Mouse (Mus musculus) midbrain, embryonic 12.5 days (tissue): ENCODE data around the gene Gnaz. TPM values are rescaled to one million over a fixed set of nuclear protein-coding genes. Genes with fewer than 3 reads are reported as not detected.
"Not testable (repeated sequence)": the region's sequence is repeated elsewhere in the genome, so short reads cannot be mapped to it uniquely, and the experiment has no call there.

Experiments used
- ATAC-seq: fragments of 200-750 bp; cut with Nextera tagmentation; 2 replicates; pipeline ENCODE4 v1.8.0; 2017; ENCODE audit warnings: low read depth, moderate TSS enrichment, moderate library complexity; ENCODE audit not compliant: low FRiP score
- H3K27ac ChIP-seq: fragments of 300-500 bp; sonication (generic); replicated peaks from 2 replicates; pipeline ENCODE4 v1.5.1; 2016; ENCODE audit warnings: mild to moderate bottlenecking
- H3K27me3 ChIP-seq: fragments of 300-500 bp; sonication (generic); 2 replicates; pipeline ENCODE4 v1.6.1; 2016; ENCODE audit warnings: mild to moderate bottlenecking
- H3K36me3 ChIP-seq: fragments of 300-500 bp; sonication (generic); 2 replicates; pipeline ENCODE4 v1.6.1; 2016
- H3K4me1 ChIP-seq: fragments of 300-500 bp; sonication (generic); 2 replicates; pipeline ENCODE4 v1.6.1; 2016
- H3K4me2 ChIP-seq: fragments of 300-500 bp; sonication (generic); replicated peaks from 2 replicates; pipeline ENCODE4 v1.6.1; 2016; ENCODE audit warnings: mild to moderate bottlenecking, moderate library complexity
- H3K4me3 ChIP-seq: fragments of 300-500 bp; sonication (generic); 2 replicates; pipeline ENCODE4 v1.5.1; 2016; ENCODE audit warnings: mild to moderate bottlenecking
- H3K9ac ChIP-seq: fragments of 300-500 bp; sonication (generic); replicated peaks from 2 replicates; pipeline ENCODE4 v1.6.1; 2016; ENCODE audit warnings: mild to moderate bottlenecking, moderate library complexity
- H3K9me3 ChIP-seq: fragments of 300-500 bp; sonication (generic); 2 replicates; pipeline ENCODE4 v1.6.1; 2016; ENCODE audit warnings: mild to moderate bottlenecking
- WGBS: fragments of 180-500 bp; shearing (Covaris S2); methylation state at CpG from one replicate; pipeline ENCODE4 v1.1.7; 2016; 5-methylcytosine and 5-hydroxymethylcytosine counted together
- polyA plus RNA-seq: library from polyadenylated mRNA; unstranded; fragments of >200 nt; fragmentation: Nextera tagmentation; extraction: Ambion mirVana; gene quantifications from 2 replicates; pipeline ENCODE4 v1.2.1, GENCODE M21; 2016

Gene Gnaz
- polyA plus RNA-seq, 1 experiment from 2014 or later: 22.2 TPM

- H3K4me2 ChIP-seq: peak within 1 kb of the TSS; percentile 67
- peak within 1 kb of the TSS; percentile 57 for H3K9ac ChIP-seq
- under 1% methylated on average over 36 of the region's 36 CpGs for WGBS
- peak within 1 kb of the TSS; percentile 93 for H3K27ac ChIP-seq
- H3K4me3 ChIP-seq: peak within 1 kb of the TSS; percentile 46
- peak; percentile 96 for ATAC-seq
- peaks cover 17% of the 10 kb centered on the region for H3K27me3 ChIP-seq
- peaks cover 35% of the 10 kb centered on the region for H3K4me1 ChIP-seq
- H3K36me3 ChIP-seq: no peaks in the 10 kb centered on the region
- no peaks in the 10 kb centered on the region for H3K9me3 ChIP-seq
Observed at GRCm38 (mm10) chr10:75036883-75037379, 70.0 kb downstream of the Gnaz start, which contains the start of gene Rab36. Rab36 (plus strand) TSS chr10:75037058.

GRCm38 (mm10) chr10:75042060-75042459 is 75.1 kb downstream of the Gnaz start:
- not testable (repeated sequence) for H3K4me3 ChIP-seq, H3K36me3 ChIP-seq, H3K4me2 ChIP-seq, H3K27me3 ChIP-seq, ATAC-seq, H3K9ac ChIP-seq, H3K27ac ChIP-seq, H3K9me3 ChIP-seq
- 20% methylated on average over 1 of the region's 1 CpGs for WGBS
- peaks cover 14% of the 10 kb centered on the region for H3K4me1 ChIP-seq

- no peaks in the 10 kb centered on the region for H3K9me3 ChIP-seq
- no peaks in the 10 kb centered on the region; the same call in 1 of the 2 replicates for H3K27me3 ChIP-seq
- no peak for ATAC-seq
- WGBS: 46% methylated on average over 7 of the region's 7 CpGs
- no peaks in the 10 kb centered on the region for H3K36me3 ChIP-seq
- H3K4me1 ChIP-seq: 0 out of 2 replicates have a peak, but pooled peaks cover 3% of the 10 kb centered on the region
- no peak overlapping the region for H3K4me2 ChIP-seq
- no peak overlapping the region for H3K9ac ChIP-seq
- H3K4me3 ChIP-seq: no peak overlapping the region
- no peak overlapping the region for H3K27ac ChIP-seq
Observed at GRCm38 (mm10) chr10:75044459-75044858, 77.5 kb downstream of the Gnaz start.

GRCm38 (mm10) chr10:75045831-75046230 is 78.9 kb downstream of the Gnaz start:
- Histone ChIP-seq H3K9ac (no peak overlapping the region), H3K27ac (no peak overlapping the region), H3K9me3 (no peaks in the 10 kb centered on the region), H3K36me3 (no peaks in the 10 kb centered on the region), H3K27me3 (no peaks in the 10 kb centered on the region; the same call in 1 of the 2 replicates), H3K4me2 (no peak overlapping the region), H3K4me3 (no peak overlapping the region), H3K4me1 (0 out of 2 replicates have a peak, but pooled peaks cover 3% of the 10 kb centered on the region)
- 94% methylated on average over 15 of the region's 15 CpGs for WGBS
- no peak for ATAC-seq

GRCm38 (mm10) chr10:75048711-75049110 is 81.7 kb downstream of the Gnaz start:
- Histone ChIP-seq H3K9ac (no peak overlapping the region), H3K4me3 (no peak overlapping the region), H3K4me2 (no peak overlapping the region), H3K36me3 (no peaks in the 10 kb centered on the region), H3K9me3 (no peaks in the 10 kb centered on the region), H3K27ac (no peak overlapping the region), H3K4me1 (0 out of 2 replicates have a peak, but pooled peaks cover 3% of the 10 kb centered on the region), H3K27me3 (no peaks in the 10 kb centered on the region; the same call in 1 of the 2 replicates)
- no peak for ATAC-seq
- WGBS: 97% methylated on average over 7 of the region's 7 CpGs

GRCm38 (mm10) chr10:75051364-75052074 is 84.5 kb downstream of the Gnaz start:
- no peaks in the 10 kb centered on the region for H3K27me3 ChIP-seq
- H3K4me3 ChIP-seq: no peak overlapping the region
- H3K9ac ChIP-seq: no peak overlapping the region
- no peak overlapping the region for H3K4me2 ChIP-seq
- no peak for ATAC-seq
- no peak overlapping the region for H3K27ac ChIP-seq
- no peaks in the 10 kb centered on the region for H3K9me3 ChIP-seq
- H3K36me3 ChIP-seq: no peaks in the 10 kb centered on the region
- H3K4me1 ChIP-seq: peaks cover 9% of the 10 kb centered on the region
- WGBS: 93% methylated on average over 21 of the region's 21 CpGs

GRCm38 (mm10) chr10:75052902-75053301 is 85.9 kb downstream of the Gnaz start:
- ATAC-seq: no peak
- Histone ChIP-seq H3K36me3 (no peaks in the 10 kb centered on the region), H3K4me2 (no peak overlapping the region), H3K9ac (no peak overlapping the region), H3K27me3 (0 out of 2 replicates have a peak, but pooled peaks cover 5% of the 10 kb centered on the region), H3K9me3 (no peaks in the 10 kb centered on the region), H3K4me3 (no peak overlapping the region), H3K27ac (no peak overlapping the region), H3K4me1 (peaks cover 13% of the 10 kb centered on the region)
- 78% methylated on average over 8 of the region's 8 CpGs for WGBS

GRCm38 (mm10) chr10:75053655-75054054 is 86.7 kb downstream of the Gnaz start:
- H3K9ac ChIP-seq: no peak overlapping the region
- H3K36me3 ChIP-seq: no peaks in the 10 kb centered on the region
- 91% methylated on average over 4 of the region's 4 CpGs for WGBS
- no peaks in the 10 kb centered on the region for H3K9me3 ChIP-seq
- H3K4me1 ChIP-seq: peaks cover 14% of the 10 kb centered on the region
- H3K4me3 ChIP-seq: no peak overlapping the region
- peaks cover 5% of the 10 kb centered on the region; the same call in 1 of the 2 replicates for H3K27me3 ChIP-seq
- no peak overlapping the region for H3K27ac ChIP-seq
- ATAC-seq: no peak
- no peak overlapping the region for H3K4me2 ChIP-seq

GRCm38 (mm10) chr10:75054125-75054524 is 87.1 kb downstream of the Gnaz start:
- Histone ChIP-seq H3K4me3 (no peak overlapping the region), H3K9ac (no peak overlapping the region), H3K4me2 (no peak overlapping the region), H3K9me3 (no peaks in the 10 kb centered on the region), H3K36me3 (no peaks in the 10 kb centered on the region), H3K27ac (no peak overlapping the region), H3K27me3 (peaks cover 5% of the 10 kb centered on the region; the same call in 1 of the 2 replicates), H3K4me1 (peaks cover 18% of the 10 kb centered on the region)
- 83% methylated on average over 6 of the region's 6 CpGs for WGBS
- ATAC-seq: no peak

- no peak for ATAC-seq
- H3K9me3 ChIP-seq: no peaks in the 10 kb centered on the region
- peaks cover 27% of the 10 kb centered on the region for H3K4me1 ChIP-seq
- no peaks in the 10 kb centered on the region for H3K36me3 ChIP-seq
- peaks cover 5% of the 10 kb centered on the region; the same call in 1 of the 2 replicates for H3K27me3 ChIP-seq
- H3K9ac ChIP-seq: no peak overlapping the region
- no peak overlapping the region for H3K4me2 ChIP-seq
- 66% methylated on average over 5 of the region's 5 CpGs for WGBS
- H3K27ac ChIP-seq: peak overlapping the region; percentile 65
- no peak overlapping the region for H3K4me3 ChIP-seq
Observed at GRCm38 (mm10) chr10:75055672-75056071, 88.7 kb downstream of the Gnaz start.

- 2% methylated on average over 4 of the region's 4 CpGs for WGBS
- Histone ChIP-seq H3K36me3 (no peaks in the 10 kb centered on the region), H3K27me3 (peaks cover 7% of the 10 kb centered on the region), H3K4me2 (no peak overlapping the region), H3K9me3 (no peaks in the 10 kb centered on the region), H3K4me3 (no peak overlapping the region), H3K4me1 (peaks cover 29% of the 10 kb centered on the region), H3K27ac (peak overlapping the region; percentile 65), H3K9ac (no peak overlapping the region)
- ATAC-seq: 0 out of 2 replicates have a peak, but pooled peaks have one; percentile 27
Observed at GRCm38 (mm10) chr10:75056255-75056654, 89.3 kb downstream of the Gnaz start.

- H3K27me3 ChIP-seq: peaks cover 21% of the 10 kb centered on the region
- H3K9me3 ChIP-seq: no peaks in the 10 kb centered on the region
- no peak for ATAC-seq
- no peak overlapping the region for H3K4me3 ChIP-seq
- 67% methylated on average over 8 of the region's 8 CpGs for WGBS
- no peaks in the 10 kb centered on the region for H3K36me3 ChIP-seq
- no peak overlapping the region for H3K4me2 ChIP-seq
- no peak overlapping the region for H3K9ac ChIP-seq
- H3K4me1 ChIP-seq: peaks cover 50% of the 10 kb centered on the region
- H3K27ac ChIP-seq: no peak overlapping the region
Observed at GRCm38 (mm10) chr10:75058336-75058735, 91.4 kb downstream of the Gnaz start.
